ENCODE assay signal across 8 mouse cellular contexts in the genomic region with DNA sequence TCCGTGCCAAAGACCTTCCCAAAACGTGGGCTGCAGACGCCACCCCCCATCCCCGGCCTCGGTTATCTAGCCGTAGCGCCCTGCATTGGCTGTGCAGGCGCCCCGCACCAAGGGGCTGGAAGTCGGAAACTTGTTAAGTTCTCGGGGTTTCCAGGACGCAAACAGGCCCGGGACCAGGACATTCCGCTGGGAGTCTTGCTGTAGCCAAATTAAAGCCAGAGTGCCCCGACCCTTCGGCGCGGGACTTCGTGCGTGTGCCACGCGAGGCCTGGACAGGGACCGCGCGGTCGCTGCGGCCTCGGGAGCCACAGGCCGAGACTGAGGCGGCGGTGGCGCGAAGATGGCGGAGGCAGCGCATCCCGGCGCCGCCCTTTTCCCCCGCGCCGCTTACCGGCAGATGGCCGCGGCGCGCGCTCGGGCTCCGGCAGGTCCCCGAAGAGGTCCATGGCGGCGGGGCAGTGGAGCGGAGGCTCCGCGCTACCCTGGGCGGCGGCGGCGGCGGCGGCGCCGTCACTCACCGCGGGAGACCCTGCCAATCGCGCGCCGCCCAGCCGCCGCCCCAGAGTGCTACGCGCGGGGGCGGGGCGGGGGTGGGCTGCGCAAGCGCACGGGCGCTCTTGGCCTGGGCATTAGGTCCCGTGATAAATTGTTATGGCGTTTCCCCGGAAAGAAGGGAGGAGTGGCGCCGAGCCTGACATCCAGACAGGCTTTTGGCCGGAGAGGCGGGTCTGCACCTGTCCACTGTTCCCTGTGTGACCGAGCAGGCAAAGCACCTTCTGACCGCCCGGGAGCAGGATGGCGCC. TPM values are rescaled to one million over a fixed set of nuclear protein-coding genes. Genes with fewer than 3 reads are reported as not detected.
DNase-seq lines count a peak whose midpoint lies in the region; ATAC-seq and TF ChIP-seq lines count a peak whose summit lies in the region.

A gene (minus strand): TSS at position 556 of the 803 bp plus-strand sequence.

- under 1% methylated on average over 59 of the region's 91 CpGs for WGBS in heart, embryonic 10.5 days
- WGBS in kidney, embryonic 16.5 days: under 1% methylated on average over 74 of the region's 91 CpGs
- under 1% methylated on average over 83 of the region's 91 CpGs for WGBS in liver, embryonic 12.5 days (ENCODE audit: insufficient replicate concordance)
- WGBS in stomach, embryonic 15.5 days: 1% methylated on average over 69 of the region's 91 CpGs

- peak within 1 kb of the TSS; percentile 71 for H3K27ac ChIP-seq in bone marrow macrophage, adult 2 months (ENCODE audit: insufficient read depth, low read depth, low read length)
- H3K27ac ChIP-seq in embryonic fibroblast, embryonic 13.5 days (ENCODE audit: insufficient read depth, low read length): 0 out of 2 replicates have a peak within 1 kb of the TSS, but pooled peaks have one; percentile 10
- peak within 1 kb of the TSS; percentile 95 for H3K27ac ChIP-seq in heart, embryonic 10.5 days
- peak within 1 kb of the TSS; percentile 83 for H3K27ac ChIP-seq in kidney, embryonic 16.5 days (ENCODE audit: low read length)
- peak within 1 kb of the TSS; percentile 89 for H3K27ac ChIP-seq in liver, embryonic 12.5 days
- peak within 1 kb of the TSS; percentile 82 for H3K27ac ChIP-seq in stomach, embryonic 15.5 days

- peaks cover 49% of the 10 kb centered on the region for H3K79me3 ChIP-seq in C2C12 (ENCODE audit: low read depth)

- peak within 1 kb of the TSS; percentile 66 for H3K4me3 ChIP-seq in C2C12 (ENCODE audit: insufficient read depth, poor library complexity, severe bottlenecking)
- peak within 1 kb of the TSS; percentile 93 for H3K4me3 ChIP-seq in bone marrow macrophage, adult 2 months (ENCODE audit: insufficient read depth, low read length)
- H3K4me3 ChIP-seq in embryonic fibroblast, embryonic 13.5 days (ENCODE audit: insufficient read depth, low read length): peak within 1 kb of the TSS; percentile 91
- H3K4me3 ChIP-seq in heart, embryonic 10.5 days: peak within 1 kb of the TSS; percentile 86
- peak within 1 kb of the TSS; percentile 88 for H3K4me3 ChIP-seq in kidney, embryonic 16.5 days (ENCODE audit: low read length)
- H3K4me3 ChIP-seq in liver, embryonic 12.5 days: peak within 1 kb of the TSS; percentile 92
- peak within 1 kb of the TSS; percentile 90 for H3K4me3 ChIP-seq in stomach, embryonic 15.5 days (replicated peaks)

- H3K4me1 ChIP-seq in bone marrow macrophage, adult 2 months (ENCODE audit: control insufficient read depth, insufficient read depth, low read length): peaks cover 5% of the 10 kb centered on the region
- H3K4me1 ChIP-seq in embryonic fibroblast, embryonic 13.5 days (ENCODE audit: control insufficient read depth, insufficient read depth, low read length): peaks cover 2% of the 10 kb centered on the region; the same call in 1 of the 2 replicates
- H3K4me1 ChIP-seq in heart, embryonic 10.5 days: peaks cover 12% of the 10 kb centered on the region
- H3K4me1 ChIP-seq in kidney, embryonic 16.5 days (ENCODE audit: insufficient read depth, low read length): peaks cover 17% of the 10 kb centered on the region
- H3K4me1 ChIP-seq in liver, embryonic 12.5 days: peaks cover 33% of the 10 kb centered on the region
- peaks cover 13% of the 10 kb centered on the region for H3K4me1 ChIP-seq in stomach, embryonic 15.5 days

- no peak for TF ChIP-seq CTCF in C2C12 (IDR thresholded peaks at IDR 0.05; ENCODE audit: control insufficient read depth, insufficient read depth, insufficient read length)
- TF ChIP-seq CTCF in bone marrow macrophage, adult 2 months (IDR thresholded peaks at IDR 0.05; ENCODE audit: low read depth, low read length): no peak
- TF ChIP-seq CTCF in embryonic fibroblast, embryonic 13.5 days (IDR thresholded peaks at IDR 0.05; ENCODE audit: borderline replicate concordance, insufficient read depth, low read length): no peak

- no peaks in the 10 kb centered on the region for H3K9me3 ChIP-seq in heart, embryonic 10.5 days
- no peaks in the 10 kb centered on the region for H3K9me3 ChIP-seq in kidney, embryonic 16.5 days (ENCODE audit: low read length)
- H3K9me3 ChIP-seq in liver, embryonic 12.5 days (replicated peaks): no peaks in the 10 kb centered on the region
- H3K9me3 ChIP-seq in stomach, embryonic 15.5 days: no peaks in the 10 kb centered on the region

- peaks cover 50% of the 10 kb centered on the region for H3K79me2 ChIP-seq in C2C12 (ENCODE audit: control insufficient read depth, insufficient read depth)

- H3K4me2 ChIP-seq in kidney, embryonic 16.5 days (replicated peaks; ENCODE audit: low read depth, low read length): peak within 1 kb of the TSS; percentile 92
- H3K4me2 ChIP-seq in liver, embryonic 12.5 days: peak within 1 kb of the TSS; percentile 88
- H3K4me2 ChIP-seq in stomach, embryonic 15.5 days: peak within 1 kb of the TSS; percentile 87

- H3ac ChIP-seq in C2C12 (ENCODE audit: control insufficient read depth, insufficient read length, low read depth): peak within 1 kb of the TSS; percentile 73

- H3K27me3 ChIP-seq in C2C12 (ENCODE audit: control insufficient read depth, insufficient read depth, insufficient read length): no peaks in the 10 kb centered on the region
- 0 out of 2 replicates have a peak, but pooled peaks cover 4% of the 10 kb centered on the region for H3K27me3 ChIP-seq in heart, embryonic 10.5 days (ENCODE audit: insufficient read depth, poor library complexity, severe bottlenecking)
- no peaks in the 10 kb centered on the region for H3K27me3 ChIP-seq in kidney, embryonic 16.5 days (ENCODE audit: insufficient read depth, low read length)
- 0 out of 2 replicates have a peak, but pooled peaks cover 13% of the 10 kb centered on the region for H3K27me3 ChIP-seq in liver, embryonic 12.5 days (replicated peaks)
- no peaks in the 10 kb centered on the region for H3K27me3 ChIP-seq in stomach, embryonic 15.5 days (replicated peaks)

- H3K9ac ChIP-seq in kidney, embryonic 16.5 days (replicated peaks; ENCODE audit: low read length): peak within 1 kb of the TSS; percentile 95
- H3K9ac ChIP-seq in liver, embryonic 12.5 days: peak within 1 kb of the TSS; percentile 96
- H3K9ac ChIP-seq in stomach, embryonic 15.5 days: peak within 1 kb of the TSS; percentile 95

- H3K36me3 ChIP-seq in C2C12 (ENCODE audit: control insufficient read depth, insufficient read depth): peaks cover 27% of the 10 kb centered on the region
- H3K36me3 ChIP-seq in heart, embryonic 10.5 days: peaks cover 22% of the 10 kb centered on the region
- H3K36me3 ChIP-seq in kidney, embryonic 16.5 days (ENCODE audit: insufficient read depth, low read length): peaks cover 2% of the 10 kb centered on the region; the same call in 1 of the 2 replicates
- H3K36me3 ChIP-seq in liver, embryonic 12.5 days: peaks cover 32% of the 10 kb centered on the region
- H3K36me3 ChIP-seq in stomach, embryonic 15.5 days: no peaks in the 10 kb centered on the region; the same call in 1 of the 2 replicates

- DNase-seq in heart, embryonic 10.5 days (ENCODE audit: low spot score): peak; percentile 93
- DNase-seq in natural killer cell, adult 2 months (ENCODE audit: low spot score in 2 of 2): peak; percentile 71 to 77

- peak; percentile 98 for ATAC-seq in kidney, embryonic 16.5 days (ENCODE audit: low FRiP score, low TSS enrichment)
- ATAC-seq in liver, embryonic 12.5 days: peak; percentile 96
- ATAC-seq in stomach, embryonic 15.5 days (ENCODE audit: insufficient read depth, low FRiP score, low read depth): peak; percentile 97

- TF ChIP-seq POLR2A in bone marrow macrophage, adult 2 months (IDR thresholded peaks at IDR 0.05; ENCODE audit: borderline replicate concordance, low read depth, low read length): no peak
- peak; percentile 85 for TF ChIP-seq POLR2A in embryonic fibroblast, embryonic 13.5 days (IDR thresholded peaks at IDR 0.05; ENCODE audit: low read depth, low read length)

TF ChIP-seq in C2C12, 6 proteins besides CTCF, POLR2A, EP300 and RAD21:
- TF ChIP-seq MYOG (IDR thresholded peaks at IDR 0.05; ENCODE audit: control insufficient read depth, extremely low read depth, insufficient read length) (no peak), CEBPB (IDR thresholded peaks at IDR 0.05; ENCODE audit: low read depth) (no peak), MAX (IDR thresholded peaks at IDR 0.05) (peak; percentile 33)

RNA-seq across cellular contexts. Expression of the gene that starts here (rescaled TPM):
- 77.6 TPM for polyA plus RNA-seq in C2C12 (2012; fragmentation: generic; extraction: Trizol)
- polyA plus RNA-seq in bone marrow macrophage, adult 2 months (2012; ENCODE audit: insufficient read depth, insufficient read length, missing spikeins): 50.3 and 61.1 TPM in 2 replicates
- 64.5 and 66.5 TPM in 2 replicates for polyA plus RNA-seq in embryonic fibroblast, embryonic 13.5 days (2011; ENCODE audit: insufficient read length, low read depth, missing spikeins)
- 132 and 152 TPM in 2 replicates for polyA plus RNA-seq in heart, embryonic 10.5 days (2016; fragmentation: Nextera tagmentation; extraction: Ambion mirVana)
- polyA plus RNA-seq in kidney, embryonic 16.5 days (2015; fragmentation: Nextera tagmentation; extraction: Ambion mirVana): 140 and 143 TPM in 2 replicates
- 107 TPM in 2 replicates for polyA plus RNA-seq in liver, embryonic 12.5 days (2016; fragmentation: Nextera tagmentation; extraction: Ambion mirVana)
- 119 and 128 TPM in 2 replicates for polyA plus RNA-seq in stomach, embryonic 15.5 days (2015; fragmentation: Nextera tagmentation; extraction: Ambion mirVana)

Comparison
In these comparisons a context has a peak if more than half of its experiments do, and no peak if none do; other contexts are left out.
1. Peak in every context shown above with its lines: DNase-seq, ATAC-seq, H3K4me3 ChIP-seq and H3K27ac ChIP-seq.
2. H3K27ac ChIP-seq: peak in every context shown above with its lines; median percentile 95 in heart, embryonic 10.5 days; 89 in liver, embryonic 12.5 days; 83 in kidney, embryonic 16.5 days; 82 in stomach, embryonic 15.5 days; 71 in bone marrow macrophage, adult 2 months; 10 in embryonic fibroblast, embryonic 13.5 days.